Mouse (Mus musculus): ENCODE data around the gene Gm42715. TPM values are rescaled to one million over a fixed set of nuclear protein-coding genes. Genes with fewer than 3 reads are reported as not detected.

Gm42715 gene
- polyA plus RNA-seq, 1 experiment from 2014 or later = 17.1 TPM

DNA sequence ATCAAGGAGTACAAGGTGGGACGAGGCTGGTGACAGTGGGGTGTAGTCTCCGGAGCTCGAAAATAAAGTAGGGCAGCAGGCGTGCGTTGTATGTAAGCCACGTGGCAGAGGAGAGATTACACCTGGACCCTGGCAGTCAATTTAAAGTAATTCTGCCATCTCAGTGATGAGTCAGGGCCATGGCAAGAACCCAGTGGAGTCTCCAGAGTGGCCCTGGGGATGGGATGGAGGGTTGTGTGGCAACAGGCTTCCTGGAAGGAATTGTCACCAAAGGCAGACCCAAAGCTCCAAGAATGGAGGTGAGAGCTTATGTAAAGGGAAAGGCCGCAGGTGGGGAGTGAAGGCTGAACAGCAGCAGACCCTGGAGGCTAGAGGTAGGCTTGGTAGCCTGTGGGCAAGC lies 81.2 kb downstream of the Gm42715 start:
- Histone ChIP-seq H3K9me3 (replicated peaks) (no peaks in the 10 kb centered on the region), H3K4me3 (no peak overlapping the region), H3K27ac (no peak overlapping the region), H3K36me3 (peaks cover 99% of the 10 kb centered on the region), H3K27me3 (ENCODE audit: low read depth, poor library complexity, severe bottlenecking) (no peaks in the 10 kb centered on the region), H3K4me1 (no peaks in the 10 kb centered on the region)
- no peak for DNase-seq (ENCODE audit: low spot score)
- 97% methylated on average over 7 of the region's 7 CpGs for WGBS

DNA sequence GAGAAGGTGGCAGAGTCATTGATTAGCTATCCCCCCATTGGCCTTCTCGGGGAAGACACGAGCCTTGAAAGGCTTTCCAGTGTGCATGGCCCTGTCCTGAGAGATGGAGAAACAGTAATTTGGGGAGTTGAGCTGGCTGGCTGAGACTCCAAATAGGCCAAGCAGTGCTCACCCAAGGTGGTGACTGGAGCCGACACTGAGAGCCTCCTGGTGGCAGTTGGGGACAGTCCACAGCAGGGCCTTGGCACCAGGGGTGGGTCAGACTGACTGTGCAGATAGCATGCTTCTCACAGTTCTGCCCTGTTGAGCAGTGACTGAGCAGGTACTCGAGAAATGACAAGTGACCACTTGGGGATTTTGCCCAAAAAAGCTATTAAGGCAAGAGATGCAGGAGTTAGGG lies 82.4 kb downstream of the Gm42715 start:
- 90% methylated on average over 4 of the region's 4 CpGs for WGBS
- Histone ChIP-seq H3K36me3 (peaks cover 99% of the 10 kb centered on the region), H3K4me1 (no peaks in the 10 kb centered on the region)

GRCm38 (mm10) chr7:127602903-127603302 lies 83.5 kb downstream of the Gm42715 start:
- no peaks in the 10 kb centered on the region for H3K27me3 ChIP-seq (ENCODE audit: low read depth, poor library complexity, severe bottlenecking)
- WGBS = 87% methylated on average over 2 of the region's 2 CpGs
- H3K4me1 ChIP-seq = no peaks in the 10 kb centered on the region
- H3K27ac ChIP-seq = no peak overlapping the region
- H3K36me3 ChIP-seq = peaks cover 99% of the 10 kb centered on the region
- H3K9me3 ChIP-seq (replicated peaks) = no peaks in the 10 kb centered on the region
- DNase-seq (ENCODE audit: low spot score) = no peak
- H3K4me3 ChIP-seq = no peak overlapping the region

More for the DNA sequence above, 82.4 kb downstream of the Gm42715 start:
- no peak for DNase-seq (ENCODE audit: low spot score)
- H3K27me3 ChIP-seq (ENCODE audit: low read depth, poor library complexity, severe bottlenecking) = no peaks in the 10 kb centered on the region
- no peak overlapping the region; the same call in 1 of the 2 replicates for H3K4me3 ChIP-seq
- no peaks in the 10 kb centered on the region for H3K9me3 ChIP-seq (replicated peaks)
- no peak overlapping the region for H3K27ac ChIP-seq

DNA sequence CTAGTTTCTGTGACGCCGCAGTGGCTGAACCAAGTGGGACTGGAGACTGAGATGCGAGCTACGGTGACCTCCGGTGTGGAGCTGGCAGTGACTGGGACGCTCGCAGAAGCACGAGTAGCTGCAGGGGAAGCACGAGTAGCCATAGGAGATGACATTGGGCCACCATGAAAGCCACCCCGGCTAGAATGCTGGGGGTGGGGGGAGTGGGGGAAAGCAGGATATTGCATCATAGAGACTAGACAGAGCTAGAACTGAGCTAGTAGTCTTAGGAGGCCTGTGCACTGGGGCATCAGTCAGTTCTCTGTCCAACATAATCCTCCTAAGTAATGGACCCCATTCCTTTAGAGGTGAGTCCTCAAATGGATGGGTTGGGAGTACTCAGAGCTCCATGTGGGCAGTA lies 84.9 kb downstream of the Gm42715 start:
- WGBS = 91% methylated on average over 10 of the region's 10 CpGs

DNA sequence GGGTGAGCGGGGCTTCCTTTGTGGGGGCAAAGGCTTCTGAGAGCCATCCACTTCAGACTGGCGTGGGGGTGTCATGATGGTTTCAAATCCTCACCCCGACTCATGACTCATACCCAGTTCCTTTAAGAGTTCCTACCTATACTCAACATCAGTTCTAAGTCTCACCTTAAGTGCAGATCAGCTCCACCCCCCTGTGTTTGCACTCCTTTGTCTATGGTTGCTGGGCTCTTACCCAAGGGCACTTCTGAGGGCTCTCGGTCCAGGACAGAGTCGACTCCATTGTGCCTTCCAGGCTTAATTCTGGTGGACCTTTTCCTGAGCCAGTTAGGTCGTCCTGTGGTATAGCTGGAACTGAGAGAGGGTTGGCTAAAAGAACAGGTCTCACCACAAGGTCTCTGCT lies 87.8 kb downstream of the Gm42715 start:
- no peaks in the 10 kb centered on the region for H3K4me1 ChIP-seq
- WGBS = 89% methylated on average over 6 of the region's 6 CpGs
- H3K27ac ChIP-seq = no peak overlapping the region
- no peaks in the 10 kb centered on the region for H3K27me3 ChIP-seq (ENCODE audit: low read depth, poor library complexity, severe bottlenecking)
- H3K36me3 ChIP-seq = peaks cover 99% of the 10 kb centered on the region
- H3K9me3 ChIP-seq (replicated peaks) = no peaks in the 10 kb centered on the region
- DNase-seq (ENCODE audit: low spot score) = no peak
- H3K4me3 ChIP-seq = no peak overlapping the region

More for the DNA sequence above, 84.9 kb downstream of the Gm42715 start:
- Histone ChIP-seq H3K4me1 (no peaks in the 10 kb centered on the region), H3K27ac (no peak overlapping the region), H3K36me3 (peaks cover 99% of the 10 kb centered on the region), H3K4me3 (no peak overlapping the region), H3K9me3 (replicated peaks) (no peaks in the 10 kb centered on the region), H3K27me3 (ENCODE audit: low read depth, poor library complexity, severe bottlenecking) (no peaks in the 10 kb centered on the region)
- DNase-seq (ENCODE audit: low spot score) = no peak

GRCm38 (mm10) chr7:127611011-127611410 lies 91.6 kb downstream of the Gm42715 start:
- WGBS = 97% methylated on average over 29 of the region's 29 CpGs
- H3K4me3 ChIP-seq = no peak overlapping the region
- no peak for DNase-seq (ENCODE audit: low spot score)
- H3K9me3 ChIP-seq (replicated peaks) = no peaks in the 10 kb centered on the region
- H3K27ac ChIP-seq = no peak overlapping the region
- H3K36me3 ChIP-seq = peaks cover 79% of the 10 kb centered on the region
- no peaks in the 10 kb centered on the region for H3K27me3 ChIP-seq (ENCODE audit: low read depth, poor library complexity, severe bottlenecking)
- peaks cover 20% of the 10 kb centered on the region for H3K4me1 ChIP-seq

GRCm38 (mm10) chr7:127611561-127611960 lies 92.2 kb downstream of the Gm42715 start:
- no peaks in the 10 kb centered on the region for H3K9me3 ChIP-seq (replicated peaks)
- H3K36me3 ChIP-seq = peaks cover 73% of the 10 kb centered on the region
- H3K4me3 ChIP-seq = no peak overlapping the region
- peaks cover 20% of the 10 kb centered on the region for H3K4me1 ChIP-seq
- no peak for DNase-seq (ENCODE audit: low spot score)
- H3K27ac ChIP-seq = no peak overlapping the region
- 96% methylated on average over 26 of the region's 26 CpGs for WGBS
- no peaks in the 10 kb centered on the region for H3K27me3 ChIP-seq (ENCODE audit: low read depth, poor library complexity, severe bottlenecking)

GRCm38 (mm10) chr7:127613501-127613900 lies 94.1 kb downstream of the Gm42715 start:
- no peak overlapping the region for H3K27ac ChIP-seq
- 88% methylated on average over 8 of the region's 8 CpGs for WGBS
- H3K4me3 ChIP-seq = peak overlapping the region; percentile 98
- peaks cover 27% of the 10 kb centered on the region for H3K4me1 ChIP-seq
- no peaks in the 10 kb centered on the region for H3K27me3 ChIP-seq (ENCODE audit: low read depth, poor library complexity, severe bottlenecking)
- H3K9me3 ChIP-seq (replicated peaks) = no peaks in the 10 kb centered on the region
- H3K36me3 ChIP-seq = peaks cover 56% of the 10 kb centered on the region
- no peak for DNase-seq (ENCODE audit: low spot score)

GRCm38 (mm10) chr7:127614091-127614490 lies 94.7 kb downstream of the Gm42715 start:
- no peaks in the 10 kb centered on the region for H3K9me3 ChIP-seq (replicated peaks)
- H3K4me1 ChIP-seq = peaks cover 27% of the 10 kb centered on the region
- peaks cover 50% of the 10 kb centered on the region for H3K36me3 ChIP-seq
- DNase-seq (ENCODE audit: low spot score) = no peak
- WGBS = 32% methylated on average over 8 of the region's 8 CpGs
- H3K4me3 ChIP-seq = peak overlapping the region; percentile 98
- no peaks in the 10 kb centered on the region for H3K27me3 ChIP-seq (ENCODE audit: low read depth, poor library complexity, severe bottlenecking)
- peak overlapping the region; percentile 96 for H3K27ac ChIP-seq

DNA sequence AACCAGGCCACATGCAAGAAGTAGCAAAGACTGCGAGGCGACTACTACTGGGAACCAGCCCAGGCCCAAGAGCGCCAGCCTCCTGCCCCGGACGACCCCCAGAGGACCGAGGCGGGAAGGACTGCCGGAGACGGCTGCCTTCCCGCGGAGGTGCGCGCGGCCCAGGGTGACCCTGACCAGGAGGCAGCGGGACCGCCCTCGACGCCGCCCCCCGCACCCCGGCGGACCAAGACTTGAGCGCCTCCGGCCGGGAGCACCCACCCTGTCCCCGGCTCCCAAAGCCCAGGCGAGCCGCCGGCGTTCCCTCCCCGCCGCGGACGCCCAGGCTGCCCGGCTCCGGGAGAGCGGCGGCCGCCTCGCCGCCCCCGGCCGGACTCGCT lies 95.1 kb downstream of the Gm42715 start:
- WGBS = under 1% methylated on average over 42 of the region's 44 CpGs
- peak overlapping the region; percentile 98 for H3K4me3 ChIP-seq
- H3K27ac ChIP-seq = peak overlapping the region; percentile 96
- no peaks in the 10 kb centered on the region for H3K27me3 ChIP-seq (ENCODE audit: low read depth, poor library complexity, severe bottlenecking)
- DNase-seq (ENCODE audit: low spot score) = peak; percentile 73
- H3K4me1 ChIP-seq = peaks cover 27% of the 10 kb centered on the region
- peaks cover 46% of the 10 kb centered on the region for H3K36me3 ChIP-seq
- H3K9me3 ChIP-seq (replicated peaks) = no peaks in the 10 kb centered on the region

DNA sequence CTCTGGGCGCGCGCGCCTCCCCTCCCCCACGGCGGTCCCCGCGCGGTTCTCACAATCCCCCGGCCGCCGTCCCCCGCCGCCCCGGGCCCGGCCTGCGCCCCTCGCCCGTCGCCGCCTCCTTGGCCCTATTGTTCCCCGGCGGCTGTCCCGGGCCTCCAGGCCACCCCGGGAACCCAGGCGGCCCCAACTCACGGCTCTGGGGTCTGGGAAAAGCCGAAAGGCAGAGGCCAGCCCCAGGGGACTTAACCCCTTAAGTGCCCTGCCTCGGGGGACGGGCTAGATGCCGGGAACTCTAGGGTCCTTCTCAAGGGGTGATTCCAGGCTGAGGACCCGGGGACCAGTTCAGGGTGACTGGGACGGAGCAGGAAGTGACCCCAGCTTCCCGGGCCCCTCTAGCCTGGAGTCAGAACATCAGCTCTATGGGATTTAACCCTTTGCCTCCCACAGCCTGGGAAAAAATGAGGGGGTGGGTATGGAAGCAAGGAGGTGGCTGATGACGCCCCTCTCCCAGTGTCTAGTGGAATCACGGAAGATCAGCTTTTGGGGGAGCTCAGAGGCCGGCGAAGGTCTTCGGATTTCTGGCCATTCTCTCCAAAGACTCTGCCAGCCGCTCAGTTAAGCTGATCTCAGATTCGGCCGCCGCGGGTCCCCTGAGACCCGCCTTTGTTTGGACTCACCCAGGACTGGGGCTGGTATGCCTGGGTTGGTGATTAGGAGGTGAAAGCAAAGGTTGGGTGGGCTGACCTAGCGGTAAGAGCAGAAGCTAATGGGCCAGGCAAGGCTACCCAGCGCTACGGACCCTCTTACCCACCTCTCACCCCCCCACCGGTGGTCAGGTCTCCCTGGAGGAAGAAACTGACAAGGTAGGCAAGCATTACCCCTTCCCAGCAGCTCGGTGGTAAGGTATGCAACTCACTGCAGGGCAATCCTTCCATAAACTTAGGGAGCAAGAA lies 95.8 kb downstream of the Gm42715 start, which contains the start of gene Zfp629:
Gene Zfp629 (minus strand): TSS at position 907 of the 953 bp plus-strand sequence.
- H3K4me3 ChIP-seq = peak within 1 kb of the TSS; percentile 98
- H3K36me3 ChIP-seq = peaks cover 39% of the 10 kb centered on the region
- peak within 1 kb of the TSS; percentile 96 for H3K27ac ChIP-seq
- H3K27me3 ChIP-seq (ENCODE audit: low read depth, poor library complexity, severe bottlenecking) = no peaks in the 10 kb centered on the region
- no peaks in the 10 kb centered on the region for H3K9me3 ChIP-seq (replicated peaks)
- WGBS = under 1% methylated on average over 50 of the region's 50 CpGs
- DNase-seq (ENCODE audit: low spot score) = peak; percentile 87
- peaks cover 27% of the 10 kb centered on the region for H3K4me1 ChIP-seq

DNA sequence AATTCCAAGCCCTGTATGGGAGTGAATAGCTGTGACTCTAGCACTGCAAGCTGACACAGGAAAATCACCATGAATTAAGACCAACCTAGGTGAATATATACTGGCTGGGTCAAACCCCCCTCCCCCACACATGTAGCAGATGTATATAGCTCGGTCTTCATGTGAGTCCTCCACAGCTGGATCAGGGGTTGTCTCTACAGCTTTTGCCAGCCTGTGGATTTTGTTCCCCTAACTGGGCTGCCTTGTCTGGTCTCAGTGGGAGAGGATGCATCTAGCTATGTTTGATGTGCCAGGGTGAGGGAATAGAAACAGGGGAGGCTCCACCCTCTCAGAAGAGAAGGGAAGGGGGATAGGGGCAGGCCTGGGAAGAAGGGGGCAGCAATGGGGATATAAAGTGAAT lies 97.0 kb downstream of the Gm42715 start:
- 88% methylated on average over 1 of the region's 1 CpGs for WGBS

More for the DNA sequence above, 97.0 kb downstream of the Gm42715 start:
- H3K36me3 ChIP-seq = peaks cover 27% of the 10 kb centered on the region
- H3K27ac ChIP-seq = no peak overlapping the region
- H3K27me3 ChIP-seq (ENCODE audit: low read depth, poor library complexity, severe bottlenecking) = no peaks in the 10 kb centered on the region
- DNase-seq (ENCODE audit: low spot score) = no peak
- H3K4me1 ChIP-seq = peaks cover 27% of the 10 kb centered on the region
- H3K9me3 ChIP-seq (replicated peaks) = no peaks in the 10 kb centered on the region
- no peak overlapping the region for H3K4me3 ChIP-seq
